Mouse (Mus musculus): ENCODE measurements around the gene C2cd5.
"Not testable (repeated sequence)": the region's sequence is repeated elsewhere in the genome, so short reads cannot be mapped to it uniquely, and the experiment has no call there.

The C2cd5 gene

GRCm38 (mm10) chr6:143099681-143100382 lies at the start of gene C2cd5:
Gene C2cd5 (minus strand): TSS chr6:143100141.
- DNase-seq, result peak; percentile 95 to 96

- no peak for DNase-seq
Observed at GRCm38 (mm10) chr6:143148868-143149267, 48.9 kb upstream of the C2cd5 start.

GRCm38 (mm10) chr6:143146756-143147155 lies 46.8 kb upstream of the C2cd5 start:
- DNase-seq, result peak; percentile 75 to 82

- no peak for DNase-seq
Observed at GRCm38 (mm10) chr6:143145051-143145450, 45.1 kb upstream of the C2cd5 start.

GRCm38 (mm10) chr6:143144556-143144955 lies 44.6 kb upstream of the C2cd5 start:
- DNase-seq, result no peak

GRCm38 (mm10) chr6:143143775-143144273 lies 43.9 kb upstream of the C2cd5 start:
- DNase-seq, result no peak

- DNase-seq, result no peak
Observed at GRCm38 (mm10) chr6:143143321-143143720, 43.4 kb upstream of the C2cd5 start.

- no peak for DNase-seq
Observed at GRCm38 (mm10) chr6:143142861-143143260, 42.9 kb upstream of the C2cd5 start.

- not testable (repeated sequence) for DNase-seq
Observed at GRCm38 (mm10) chr6:143141624-143142592, 42.0 kb upstream of the C2cd5 start.

- DNase-seq, result no peak
Observed at GRCm38 (mm10) chr6:143140884-143141283, 40.9 kb upstream of the C2cd5 start.

- DNase-seq, result no peak
Observed at GRCm38 (mm10) chr6:143139417-143139816, 39.5 kb upstream of the C2cd5 start.

- DNase-seq, result no peak
Observed at GRCm38 (mm10) chr6:143137341-143137740, 37.4 kb upstream of the C2cd5 start.

GRCm38 (mm10) chr6:143136688-143137087 lies 36.7 kb upstream of the C2cd5 start:
- no peak for DNase-seq

- no peak for DNase-seq
Observed at GRCm38 (mm10) chr6:143135097-143135496, 35.2 kb upstream of the C2cd5 start.

GRCm38 (mm10) chr6:143133150-143133549 lies 33.2 kb upstream of the C2cd5 start:
- no peak for DNase-seq

GRCm38 (mm10) chr6:143131895-143132652 lies 32.1 kb upstream of the C2cd5 start:
- DNase-seq, result no peak

GRCm38 (mm10) chr6:143130411-143130810 lies 30.5 kb upstream of the C2cd5 start:
- no peak for DNase-seq

- no peak for DNase-seq
Observed at GRCm38 (mm10) chr6:143129952-143130351, 30.0 kb upstream of the C2cd5 start.

- DNase-seq, result no peak
Observed at GRCm38 (mm10) chr6:143129466-143129865, 29.5 kb upstream of the C2cd5 start.

- no peak for DNase-seq
Observed at GRCm38 (mm10) chr6:143125721-143126120, 25.8 kb upstream of the C2cd5 start.

GRCm38 (mm10) chr6:143119325-143119724 lies 19.4 kb upstream of the C2cd5 start:
- no peak for DNase-seq

GRCm38 (mm10) chr6:143116779-143117178 lies 16.8 kb upstream of the C2cd5 start:
- no peak for DNase-seq

GRCm38 (mm10) chr6:143115505-143115904 lies 15.6 kb upstream of the C2cd5 start:
- no peak for DNase-seq
